15 mouse cellular contexts compared by ENCODE assay signal in genomic region chr1:127507042-127507650, GRCm38 (mm10).
A peak's percentile ranks its signal among the peaks of the same experiment; 100 is the strongest.
DNase-seq lines count a peak whose midpoint lies in the region; ATAC-seq and TF ChIP-seq lines count a peak whose summit lies in the region.
"Had no signal": no experiment of that assay in that cellular context is flagged by ENCODE, and none has a peak within 500 bp of the region (broad histone marks: within the 10 kb centered on the region; RNA-seq: fewer than 3 reads in every experiment).

No protein-coding gene starts in this region.

- no peak overlapping the region for H3K4me3 ChIP-seq in neural tube, embryonic 11.5 days (ENCODE audit: low read depth, low read length)
- H3K4me3 ChIP-seq in hindbrain, embryonic 14.5 days (replicated peaks; ENCODE audit: low read length): no peak overlapping the region
- H3K4me3 ChIP-seq in neural tube, embryonic 14.5 days (ENCODE audit: low read depth, low read length): no peak overlapping the region
- H3K4me3 ChIP-seq in thymus, adult 2 months (ENCODE audit: control insufficient read depth, insufficient read depth, low read length): no peak overlapping the region
- H3K4me3 ChIP-seq: erythroblast, embryonic 14.5 days; heart, embryonic 12.5 days; kidney, embryonic 15.5 days had no signal

- TF ChIP-seq CTCF in thymus, adult 2 months (IDR thresholded peaks at IDR 0.05; ENCODE audit: borderline replicate concordance, control insufficient read depth, extremely low read depth, insufficient read depth, low read length, poor library complexity): no peak

- no peak for DNase-seq in neural tube, embryonic 11.5 days (ENCODE audit: low spot score)
- DNase-seq in neural tube, embryonic 10.5 days (ENCODE audit: extremely low spot score, low spot score): no peak
- DNase-seq in cerebellum, adult 18-20 months: peak; percentile 79 to 84
- DNase-seq in hindbrain, embryonic 14.5 days (ENCODE audit: low spot score): no peak
- DNase-seq in lung, postnatal 36 days: no peak
- DNase-seq in thymus, adult 2 months: no peak
- DNase-seq: gastrocnemius, postnatal 14 days; lung, postnatal 4 days; retina, postnatal 1 day had no signal

- no peak overlapping the region for H3K4me2 ChIP-seq in neural tube, embryonic 11.5 days (ENCODE audit: low read depth)
- no peak overlapping the region for H3K4me2 ChIP-seq in hindbrain, embryonic 14.5 days (replicated peaks)
- no peak overlapping the region for H3K4me2 ChIP-seq in neural tube, embryonic 14.5 days (ENCODE audit: low read depth, low read length)
- H3K4me2 ChIP-seq: heart, embryonic 12.5 days; kidney, embryonic 15.5 days had no signal

- ATAC-seq in neural tube, embryonic 11.5 days (ENCODE audit: insufficient read depth, low FRiP score, low TSS enrichment): no peak
- ATAC-seq in hindbrain, embryonic 14.5 days (ENCODE audit: low FRiP score): no peak
- no peak for ATAC-seq in neural tube, embryonic 14.5 days (ENCODE audit: low read depth)
- ATAC-seq in megakaryocyte progenitor cell, adult 5-6 weeks (replicated peaks; ENCODE audit: poor library complexity): no peak
- ATAC-seq: CD4-positive, CD25-positive, alpha-beta regulatory T cell, adult 4 months had no signal

- H3K9ac ChIP-seq in neural tube, embryonic 11.5 days (ENCODE audit: low read length): no peak overlapping the region
- no peak overlapping the region for H3K9ac ChIP-seq in hindbrain, embryonic 14.5 days
- H3K9ac ChIP-seq in neural tube, embryonic 14.5 days (replicated peaks; ENCODE audit: low read depth, low read length): no peak overlapping the region
- H3K9ac ChIP-seq: heart, embryonic 12.5 days; kidney, embryonic 15.5 days had no signal

- 66% methylated on average over 10 of the region's 10 CpGs for WGBS in neural tube, embryonic 11.5 days
- 45% methylated on average over 10 of the region's 10 CpGs for WGBS in hindbrain, embryonic 14.5 days
- WGBS in neural tube, embryonic 14.5 days: 51% methylated on average over 10 of the region's 10 CpGs
- 84% methylated on average over 10 of the region's 10 CpGs for WGBS in thymus, adult 2 months

- peak overlapping the region; percentile 72; the same call in 1 of the 2 replicates for H3K27ac ChIP-seq in neural tube, embryonic 11.5 days (ENCODE audit: low read depth, low read length)
- H3K27ac ChIP-seq in hindbrain, embryonic 14.5 days: peak overlapping the region; percentile 38; the same call in 1 of the 2 replicates
- H3K27ac ChIP-seq in neural tube, embryonic 14.5 days (ENCODE audit: low read depth, low read length): peak overlapping the region; percentile 34; the same call in 1 of the 2 replicates
- no peak overlapping the region for H3K27ac ChIP-seq in thymus, adult 2 months (ENCODE audit: control insufficient read depth, insufficient read depth, low read length)
- H3K27ac ChIP-seq: kidney, embryonic 15.5 days had no signal

- H3K9me3 ChIP-seq in neural tube, embryonic 11.5 days (ENCODE audit: control insufficient read depth, low read length): no peaks in the 10 kb centered on the region
- H3K9me3 ChIP-seq in hindbrain, embryonic 14.5 days (ENCODE audit: control insufficient read depth, low read length): no peaks in the 10 kb centered on the region
- H3K9me3 ChIP-seq in neural tube, embryonic 14.5 days (ENCODE audit: control insufficient read depth, low read length): no peaks in the 10 kb centered on the region
- H3K9me3 ChIP-seq: heart, embryonic 12.5 days; kidney, embryonic 15.5 days had no signal

- H3K27me3 ChIP-seq in neural tube, embryonic 11.5 days (ENCODE audit: control insufficient read depth, insufficient read depth, low read length): no peaks in the 10 kb centered on the region
- H3K27me3 ChIP-seq in hindbrain, embryonic 14.5 days (ENCODE audit: control insufficient read depth, insufficient read depth, low read length): no peaks in the 10 kb centered on the region
- no peaks in the 10 kb centered on the region for H3K27me3 ChIP-seq in neural tube, embryonic 14.5 days (ENCODE audit: control insufficient read depth, insufficient read depth, low read length)
- no peaks in the 10 kb centered on the region for H3K27me3 ChIP-seq in thymus, adult 2 months (ENCODE audit: control insufficient read depth, insufficient read depth, low read length)
- H3K27me3 ChIP-seq: heart, embryonic 12.5 days had no signal

- no peak for TF ChIP-seq POLR2A in thymus, adult 2 months (IDR thresholded peaks at IDR 0.05; ENCODE audit: control insufficient read depth, extremely low read depth, insufficient read depth, low read length, poor library complexity)

- no peaks in the 10 kb centered on the region for H3K36me3 ChIP-seq in neural tube, embryonic 11.5 days (ENCODE audit: control insufficient read depth, insufficient read depth, low read length)
- no peaks in the 10 kb centered on the region for H3K36me3 ChIP-seq in hindbrain, embryonic 14.5 days (replicated peaks; ENCODE audit: control insufficient read depth, insufficient read depth)
- H3K36me3 ChIP-seq in neural tube, embryonic 14.5 days (ENCODE audit: control insufficient read depth, insufficient read depth, low read length): no peaks in the 10 kb centered on the region
- H3K36me3 ChIP-seq in thymus, adult 2 months (ENCODE audit: control insufficient read depth, insufficient read depth, low read length): no peaks in the 10 kb centered on the region
- H3K36me3 ChIP-seq: heart, embryonic 12.5 days; kidney, embryonic 15.5 days had no signal

- H3K4me1 ChIP-seq in neural tube, embryonic 11.5 days (ENCODE audit: control insufficient read depth, insufficient read depth, low read length): no peaks in the 10 kb centered on the region; the same call in 1 of the 2 replicates
- peaks cover 23% of the 10 kb centered on the region; the same call in 1 of the 2 replicates for H3K4me1 ChIP-seq in hindbrain, embryonic 14.5 days (replicated peaks; ENCODE audit: control insufficient read depth, insufficient read depth, low read length)
- peaks cover 17% of the 10 kb centered on the region; the same call in 1 of the 2 replicates for H3K4me1 ChIP-seq in neural tube, embryonic 14.5 days (ENCODE audit: control insufficient read depth, insufficient read depth, low read length)
- H3K4me1 ChIP-seq in thymus, adult 2 months (replicated peaks; ENCODE audit: control insufficient read depth, insufficient read depth, low read length): no peaks in the 10 kb centered on the region
- H3K4me1 ChIP-seq: kidney, embryonic 15.5 days had no signal

Comparison
In these comparisons a context has a peak if more than half of its experiments do, and no peak if none do; other contexts are left out.
1. DNase-seq: peak in cerebellum, adult 18-20 months (2 of 2); none in neural tube, embryonic 11.5 days (single experiment), neural tube, embryonic 10.5 days (single experiment), hindbrain, embryonic 14.5 days (single experiment), lung, postnatal 36 days (single experiment) and thymus, adult 2 months (single experiment).